Mouse (Mus musculus) liver, postnatal 0 days (tissue): ENCODE measurements around the gene Tpo. TPM values are rescaled to one million over a fixed set of nuclear protein-coding genes. Genes with fewer than 3 reads are reported as not detected.

Experiments
- ATAC-seq: fragments of 200-750 bp; cut with Nextera tagmentation; 2 replicates; pipeline ENCODE4 v1.8.0; 2017; ENCODE audit warnings: mild to moderate bottlenecking, moderate library complexity
- DNase-seq: peaks from one replicate; pipeline ENCODE4 v3.0.0-alpha.2; 2016
- H3K27ac ChIP-seq: fragments of 300-500 bp; sonication (generic); 2 replicates; pipeline ENCODE4 v1.5.1; 2014; ENCODE audit warnings: antibody characterized with exemption, moderate library complexity, mild to moderate bottlenecking, low read depth
- H3K27me3 ChIP-seq: fragments of 300-500 bp; sonication (generic); 2 replicates; pipeline ENCODE4 v1.6.1; 2014; ENCODE audit warnings: low read length, control low read depth, mixed read lengths; ENCODE audit not compliant: insufficient read depth
- H3K36me3 ChIP-seq: fragments of 300-500 bp; sonication (generic); replicated peaks from 2 replicates; pipeline ENCODE4 v1.6.1; 2014; ENCODE audit warnings: mild to moderate bottlenecking, control low read depth, low read length, moderate library complexity, mixed read lengths; ENCODE audit not compliant: insufficient read depth
- H3K4me1 ChIP-seq: fragments of 300-500 bp; sonication (generic); 2 replicates; pipeline ENCODE4 v1.6.1; 2014; ENCODE audit warnings: antibody characterized with exemption, mild to moderate bottlenecking, control low read depth; ENCODE audit not compliant: insufficient read depth
- H3K4me2 ChIP-seq: fragments of 300-500 bp; sonication (generic); 2 replicates; pipeline ENCODE4 v1.6.1; 2014; ENCODE audit warnings: low read depth, mild to moderate bottlenecking, low read length, moderate library complexity, mixed read lengths
- H3K4me3 ChIP-seq: fragments of 300-500 bp; sonication (generic); 2 replicates; pipeline ENCODE4 v1.5.1; 2014; ENCODE audit warnings: low read depth, low read length
- H3K9ac ChIP-seq: fragments of 300-500 bp; sonication (generic); replicated peaks from 2 replicates; pipeline ENCODE4 v1.6.1; 2014; ENCODE audit warnings: mild to moderate bottlenecking, moderate library complexity
- H3K9me3 ChIP-seq: fragments of 300-500 bp; sonication (generic); 2 replicates; pipeline ENCODE4 v1.6.1; 2016; ENCODE audit warnings: mild to moderate bottlenecking, control low read depth, low read length, mixed read lengths
- CTCF ChIP-seq: sonication (generic); IDR thresholded peaks from 2 replicates; pipeline ENCODE4 v1.5.1; 2016; ENCODE audit warnings: antibody characterized with exemption, low read depth
- EP300 ChIP-seq: IDR thresholded peaks from 2 replicates; pipeline ENCODE4 v1.6.1; 2016; ENCODE audit warnings: antibody characterized with exemption, low read depth, mild to moderate bottlenecking
- WGBS: fragments of 180-500 bp; shearing (Covaris S2); extraction: QIAGEN DNeasy Blood & Tissue Kit; methylation state at CpG from one replicate; pipeline ENCODE4 v1.1.7; 2014; ENCODE audit not compliant: insufficient replicate concordance; 5-methylcytosine and 5-hydroxymethylcytosine counted together
- polyA plus RNA-seq: library from polyadenylated mRNA; unstranded; fragments of >200 nt; fragmentation: Nextera tagmentation; extraction: Ambion mirVana; gene quantifications from 2 replicates; pipeline ENCODE4 v1.2.1, GENCODE M21; 2015

Tpo gene
- polyA plus RNA-seq, 1 experiment from 2014 or later: not detected

DNA sequence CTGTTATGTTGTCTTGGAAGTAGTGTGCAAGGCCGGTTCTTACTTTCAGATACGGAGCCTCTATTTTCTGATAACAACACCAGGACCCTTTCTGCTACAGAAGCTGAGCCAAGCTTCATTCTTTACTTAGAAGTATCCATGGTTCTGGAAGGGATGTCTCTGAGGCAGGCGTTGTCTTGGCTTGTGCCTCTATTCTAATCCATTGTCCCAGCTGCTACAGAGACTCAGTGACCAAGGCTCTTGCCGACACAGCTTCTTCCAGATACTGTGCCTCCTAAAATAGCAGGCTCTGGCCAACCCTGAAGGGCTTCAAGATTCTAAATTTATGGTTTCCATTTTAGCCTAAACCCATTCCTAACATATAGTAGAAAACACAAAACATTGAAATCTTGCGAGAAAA lies 123.7 kb downstream of the Tpo start:
- 75% methylated on average over 5 of the region's 5 CpGs for WGBS
- no peak for ATAC-seq
- no peak overlapping the region for H3K4me2 ChIP-seq
- no peaks in the 10 kb centered on the region for H3K27me3 ChIP-seq
- H3K4me3 ChIP-seq: no peak overlapping the region
- no peak overlapping the region for H3K9ac ChIP-seq
- no peak for DNase-seq
- TF ChIP-seq CTCF: no peak
- no peak for TF ChIP-seq EP300
- H3K9me3 ChIP-seq: no peaks in the 10 kb centered on the region
- H3K4me1 ChIP-seq: no peaks in the 10 kb centered on the region
- no peak overlapping the region for H3K27ac ChIP-seq
- H3K36me3 ChIP-seq: no peaks in the 10 kb centered on the region

DNA sequence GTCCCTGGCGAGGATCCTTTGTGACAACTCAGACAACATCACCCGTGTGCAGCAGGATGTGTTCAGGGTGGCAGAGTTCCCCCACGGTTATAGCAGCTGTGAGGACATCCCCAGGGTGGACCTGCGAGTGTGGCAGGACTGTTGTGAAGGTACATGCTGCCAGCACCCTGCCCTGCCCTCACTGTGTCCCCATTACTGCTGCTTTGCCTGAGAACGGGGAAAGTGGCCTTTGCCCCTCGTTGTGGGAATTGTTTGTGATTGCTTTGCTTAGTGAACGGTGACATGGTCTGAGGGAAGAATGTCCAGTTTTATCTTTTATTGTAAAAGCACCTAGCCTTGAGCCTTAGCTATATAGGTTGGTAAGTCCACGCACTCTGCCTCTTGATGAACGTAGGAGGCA lies 125.8 kb downstream of the Tpo start:
- TF ChIP-seq CTCF: no peak
- ATAC-seq: no peak
- WGBS: 70% methylated on average over 9 of the region's 9 CpGs

More for the DNA sequence above, 125.8 kb downstream of the Tpo start:
- H3K9me3 ChIP-seq: no peaks in the 10 kb centered on the region
- DNase-seq: no peak
- H3K27ac ChIP-seq: no peak overlapping the region
- no peaks in the 10 kb centered on the region for H3K36me3 ChIP-seq
- no peaks in the 10 kb centered on the region for H3K27me3 ChIP-seq
- H3K4me3 ChIP-seq: no peak overlapping the region
- H3K9ac ChIP-seq: no peak overlapping the region
- H3K4me2 ChIP-seq: no peak overlapping the region
- no peaks in the 10 kb centered on the region for H3K4me1 ChIP-seq

Other genes starting within 250 kb of the Tpo start
- gene Pxdn, start 195.0 kb downstream of the Tpo start, polyA plus RNA-seq: 4.9 TPM in 2 replicates
- 0.06 and 0.20 TPM in 2 replicates for gene Sntg2, start 240.8 kb upstream of the Tpo start, polyA plus RNA-seq